Mouse (Mus musculus): Measurements from ENCODE around the gene Map3k7. TPM values are rescaled to one million over a fixed set of nuclear protein-coding genes. Genes with fewer than 3 reads are reported as not detected.
A peak's percentile ranks its signal among the peaks of the same experiment; 100 is the strongest.

The Map3k7 gene
- polyA plus RNA-seq, 2 experiments, result 11.8 to 13.3 TPM

DNA sequence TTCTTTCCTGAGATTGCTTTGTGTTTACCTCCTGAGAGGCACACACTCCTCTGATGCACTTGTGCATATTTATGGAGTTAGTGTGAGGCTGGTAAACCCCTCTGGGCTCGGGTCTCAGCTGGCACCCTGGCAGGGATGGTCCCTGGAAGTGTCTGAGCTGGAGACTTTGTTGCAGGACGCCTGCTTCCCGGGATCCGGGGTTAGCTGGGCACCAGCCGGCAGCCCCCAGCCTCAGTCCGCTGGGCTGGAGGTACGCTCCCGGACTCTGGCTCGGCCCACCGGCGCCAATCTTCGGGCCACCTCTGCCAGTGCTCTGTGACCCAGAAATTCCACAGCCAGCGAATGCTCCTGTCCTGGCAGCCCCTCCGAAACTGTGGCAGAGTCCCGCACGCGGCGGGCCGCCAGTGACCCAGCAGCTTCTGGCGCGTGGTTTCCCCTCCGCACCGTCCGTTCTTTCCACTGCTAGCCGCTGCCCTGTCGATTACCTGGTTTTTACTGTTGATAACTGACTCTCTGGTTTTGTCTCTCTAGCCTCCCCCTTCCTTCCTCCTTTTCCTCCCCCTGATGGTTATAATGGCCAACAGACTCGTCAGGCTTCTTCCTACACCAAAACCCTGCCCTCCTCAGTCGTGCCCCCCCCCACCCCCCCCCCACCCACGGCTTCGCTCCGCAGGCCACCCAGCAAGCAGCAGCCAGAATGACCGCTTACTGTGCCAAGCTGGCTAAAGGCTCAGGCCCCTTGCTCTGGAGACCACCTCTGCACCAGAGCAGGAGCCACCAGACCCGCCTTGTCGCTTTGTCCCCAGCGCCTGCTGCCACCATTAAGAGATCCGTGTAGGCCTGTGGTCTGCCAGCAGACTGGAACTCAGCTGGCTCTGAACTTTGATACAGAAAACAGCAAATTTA, 26.3 kb upstream of the Map3k7 start:
- no peak for ATAC-seq (ENCODE audit: insufficient read depth)
- 2% methylated on average over 35 of the region's 36 CpGs for WGBS (ENCODE audit: insufficient replicate concordance)

DNA sequence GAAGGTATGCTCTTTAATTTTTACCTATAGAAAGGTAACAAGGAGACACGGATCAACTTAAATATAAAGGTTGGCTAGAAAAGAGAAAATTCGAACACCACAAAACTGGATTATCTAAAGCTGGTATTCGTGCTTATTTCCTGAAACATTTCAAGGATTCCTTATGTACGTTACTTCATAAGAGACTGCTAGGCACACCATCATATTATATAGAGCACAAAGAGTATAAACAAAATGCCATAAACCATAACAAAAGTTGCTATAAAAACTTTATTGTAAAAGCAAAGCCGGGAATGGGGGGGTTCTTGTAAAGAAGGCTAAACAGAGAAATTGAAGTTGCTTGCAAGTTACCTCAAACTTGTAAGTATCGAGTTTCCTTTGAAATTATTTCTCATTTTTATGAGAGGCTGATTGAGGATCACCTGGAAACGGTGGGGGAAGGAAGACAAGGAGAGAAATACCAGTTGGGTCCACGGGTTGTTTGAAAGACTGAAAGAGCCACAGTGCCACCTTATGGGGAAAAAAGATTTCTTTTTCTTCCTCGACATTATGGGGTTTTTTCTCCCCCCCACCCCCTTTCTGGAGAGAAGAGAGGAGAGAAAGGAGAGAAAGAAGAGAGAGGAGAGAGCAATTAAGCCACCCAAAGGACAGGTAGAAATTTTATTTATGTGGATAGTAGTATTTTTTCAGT, 25.3 kb upstream of the Map3k7 start:
- Histone ChIP-seq H3K27ac (no peak overlapping the region), H3K4me2 (ENCODE audit: low read depth) (no peak overlapping the region), H3K4me3 (ENCODE audit: insufficient read depth in 1 of 2, low read depth in 2 of 2, low read length in 2 of 2) (no peak overlapping the region), H3K9me3 (ENCODE audit: control insufficient read depth, low read length) (no peaks in the 10 kb centered on the region), H3K36me3 (replicated peaks; ENCODE audit: control insufficient read depth, insufficient read depth, low read depth) (no peaks in the 10 kb centered on the region), H3K27me3 (ENCODE audit: control insufficient read depth, insufficient read depth, low read length) (peaks cover 17% of the 10 kb centered on the region), H3K9ac (replicated peaks) (no peak overlapping the region), H3K4me1 (replicated peaks; ENCODE audit: control insufficient read depth in 2 of 2, insufficient read depth in 2 of 2, low read length in 1 of 2) (no peaks in the 10 kb centered on the region)
- ATAC-seq (ENCODE audit: insufficient read depth) (no peak), DNase-seq (ENCODE audit: low read depth in 3 of 3, low spot score in 3 of 3) (peak in 2 of 3 experiments; percentile 4)
- 27% methylated on average over 9 of the region's 9 CpGs for WGBS (ENCODE audit: insufficient replicate concordance)
- TF ChIP-seq CTCF (IDR thresholded peaks at IDR 0.05; ENCODE audit: low read depth) (0 out of 2 replicates have a peak, but pooled peaks have one; percentile 23), EP300 (IDR thresholded peaks at IDR 0.05; ENCODE audit: low read depth) (no peak)

More for the DNA sequence above, 26.3 kb upstream of the Map3k7 start:
- no peaks in the 10 kb centered on the region for H3K36me3 ChIP-seq (replicated peaks; ENCODE audit: control insufficient read depth, insufficient read depth, low read depth)
- TF ChIP-seq EP300 (IDR thresholded peaks at IDR 0.05; ENCODE audit: low read depth), result no peak
- no peak for TF ChIP-seq CTCF (IDR thresholded peaks at IDR 0.05; ENCODE audit: low read depth)
- peaks cover 17% of the 10 kb centered on the region for H3K27me3 ChIP-seq (ENCODE audit: control insufficient read depth, insufficient read depth, low read length)
- peak overlapping the region; percentile 1 to 37; a peak in 3 of 4 replicates for H3K4me3 ChIP-seq (ENCODE audit: insufficient read depth in 1 of 2, low read depth in 2 of 2, low read length in 2 of 2)
- H3K9me3 ChIP-seq (ENCODE audit: control insufficient read depth, low read length), result no peaks in the 10 kb centered on the region
- H3K27ac ChIP-seq, result no peak overlapping the region
- DNase-seq (ENCODE audit: low read depth in 3 of 3, low spot score in 3 of 3), result no peak
- H3K4me1 ChIP-seq (replicated peaks; ENCODE audit: control insufficient read depth in 2 of 2, insufficient read depth in 2 of 2, low read length in 1 of 2), result no peaks in the 10 kb centered on the region
- peak overlapping the region; percentile 55 for H3K4me2 ChIP-seq (ENCODE audit: low read depth)
- no peak overlapping the region for H3K9ac ChIP-seq (replicated peaks)

GRCm38 (mm10) chr4:31941616-31942015, 22.3 kb upstream of the Map3k7 start:
- no peak overlapping the region for H3K4me2 ChIP-seq (ENCODE audit: low read depth)
- H3K4me3 ChIP-seq (ENCODE audit: insufficient read depth in 1 of 2, low read depth in 2 of 2, low read length in 2 of 2), result no peak overlapping the region
- H3K36me3 ChIP-seq (replicated peaks; ENCODE audit: control insufficient read depth, insufficient read depth, low read depth), result no peaks in the 10 kb centered on the region
- H3K9me3 ChIP-seq (ENCODE audit: control insufficient read depth, low read length), result no peaks in the 10 kb centered on the region
- H3K27ac ChIP-seq, result no peak overlapping the region
- peaks cover 13% of the 10 kb centered on the region for H3K27me3 ChIP-seq (ENCODE audit: control insufficient read depth, insufficient read depth, low read length)
- TF ChIP-seq CTCF (IDR thresholded peaks at IDR 0.05; ENCODE audit: low read depth) (no peak), EP300 (IDR thresholded peaks at IDR 0.05; ENCODE audit: low read depth) (no peak)
- 41% methylated on average over 4 of the region's 4 CpGs for WGBS (ENCODE audit: insufficient replicate concordance)
- DNase-seq (ENCODE audit: low read depth in 3 of 3, low spot score in 3 of 3), result no peak
- no peak for ATAC-seq (ENCODE audit: insufficient read depth)
- H3K4me1 ChIP-seq (replicated peaks; ENCODE audit: control insufficient read depth in 2 of 2, insufficient read depth in 2 of 2, low read length in 1 of 2), result no peaks in the 10 kb centered on the region
- H3K9ac ChIP-seq (replicated peaks), result no peak overlapping the region

GRCm38 (mm10) chr4:31943045-31943444, 20.9 kb upstream of the Map3k7 start:
- H3K36me3 ChIP-seq (replicated peaks; ENCODE audit: control insufficient read depth, insufficient read depth, low read depth), result no peaks in the 10 kb centered on the region
- WGBS (ENCODE audit: insufficient replicate concordance), result 71% methylated on average over 2 of the region's 2 CpGs
- peaks cover under 1% of the 10 kb centered on the region for H3K27me3 ChIP-seq (ENCODE audit: control insufficient read depth, insufficient read depth, low read length)
- H3K9me3 ChIP-seq (ENCODE audit: control insufficient read depth, low read length), result no peaks in the 10 kb centered on the region
- H3K4me3 ChIP-seq (ENCODE audit: insufficient read depth in 1 of 2, low read depth in 2 of 2, low read length in 2 of 2), result no peak overlapping the region
- H3K4me2 ChIP-seq (ENCODE audit: low read depth), result no peak overlapping the region
- DNase-seq (ENCODE audit: low read depth in 3 of 3, low spot score in 3 of 3), result no peak
- no peaks in the 10 kb centered on the region for H3K4me1 ChIP-seq (replicated peaks; ENCODE audit: control insufficient read depth in 2 of 2, insufficient read depth in 2 of 2, low read length in 1 of 2)
- no peak overlapping the region for H3K27ac ChIP-seq
- no peak for ATAC-seq (ENCODE audit: insufficient read depth)
- no peak for TF ChIP-seq CTCF (IDR thresholded peaks at IDR 0.05; ENCODE audit: low read depth)
- TF ChIP-seq EP300 (IDR thresholded peaks at IDR 0.05; ENCODE audit: low read depth), result no peak
- no peak overlapping the region for H3K9ac ChIP-seq (replicated peaks)

Measured in liver, embryonic 14.5 days (tissue).